Mouse (Mus musculus): ENCODE data around the gene Cdh16.
"Not testable (repeated sequence)": the region's sequence is repeated elsewhere in the genome, so short reads cannot be mapped to it uniquely, and the experiment has no call there.

Gene Cdh16

DNA sequence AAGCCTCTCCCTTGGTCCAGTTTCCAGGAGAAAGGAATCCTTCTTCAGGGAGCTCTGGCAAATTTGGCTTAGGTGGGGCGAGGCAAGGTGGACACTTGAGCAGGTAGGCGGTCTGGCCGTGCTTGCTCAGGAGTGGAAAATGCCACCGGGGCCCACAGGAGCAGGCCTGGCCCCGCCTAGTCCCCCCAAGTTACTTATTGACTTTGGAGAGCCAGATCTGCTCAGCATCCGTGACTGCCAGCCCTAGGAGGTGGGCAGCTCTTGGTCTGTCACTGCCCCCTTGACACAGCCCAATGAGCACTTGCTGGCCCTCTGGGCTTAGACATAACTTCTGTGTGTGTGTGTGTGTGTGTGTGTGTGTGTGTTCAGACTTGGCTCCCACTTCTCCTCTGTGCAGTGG lies at the start of gene Cdh16:
TSS of gene Cdh16 (minus strand) at position 236 of the 400 bp plus-strand sequence.
- DNase-seq (ENCODE audit: low spot score): no peak

DNA sequence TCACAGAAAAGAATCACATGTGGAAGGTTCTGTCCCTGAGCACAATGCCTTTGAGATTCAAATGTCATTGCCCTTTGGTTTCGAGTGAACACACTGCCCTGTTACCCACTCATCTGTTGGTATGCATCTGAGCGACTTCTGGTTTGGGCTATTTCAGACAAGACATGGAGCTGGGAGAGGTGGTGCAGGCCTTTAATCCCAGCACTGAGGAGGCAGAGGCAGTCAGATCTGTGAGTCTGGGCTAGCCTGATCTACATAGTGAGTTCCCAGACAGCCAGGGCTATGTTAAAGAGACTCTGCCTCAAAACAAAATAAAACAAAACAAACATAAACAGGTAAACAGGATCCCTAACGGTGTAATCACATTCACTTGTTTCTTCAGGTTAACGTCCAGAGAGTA lies 31.4 kb upstream of the Cdh16 start:
- no peak for DNase-seq (ENCODE audit: low spot score)

DNA sequence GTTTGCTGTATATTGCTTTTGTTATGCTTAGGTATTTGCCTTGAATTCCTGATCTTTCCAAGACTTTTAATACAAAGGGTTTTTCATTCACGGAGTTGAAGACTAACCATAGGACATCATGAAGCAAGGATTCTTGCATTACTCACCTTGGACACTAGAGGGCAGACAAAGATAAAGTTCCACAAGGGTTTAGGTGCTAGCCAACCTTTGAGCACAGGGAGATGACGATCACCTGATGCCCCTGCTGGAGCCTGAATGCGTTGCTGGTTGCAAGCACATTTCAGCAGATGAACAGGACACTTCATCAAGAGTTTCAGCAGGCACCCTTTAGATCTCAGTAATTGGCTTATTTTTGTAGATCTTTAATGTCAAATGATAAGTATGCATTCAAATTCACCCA lies 30.8 kb upstream of the Cdh16 start:
- no peak for DNase-seq (ENCODE audit: low spot score)

GRCm38 (mm10) chr8:104644187-104644586 lies 20.0 kb upstream of the Cdh16 start:
- not testable (repeated sequence) for DNase-seq (ENCODE audit: low spot score)

- no peak for DNase-seq (ENCODE audit: low spot score)
Measured at GRCm38 (mm10) chr8:104642324-104642654, 18.1 kb upstream of the Cdh16 start.

DNA sequence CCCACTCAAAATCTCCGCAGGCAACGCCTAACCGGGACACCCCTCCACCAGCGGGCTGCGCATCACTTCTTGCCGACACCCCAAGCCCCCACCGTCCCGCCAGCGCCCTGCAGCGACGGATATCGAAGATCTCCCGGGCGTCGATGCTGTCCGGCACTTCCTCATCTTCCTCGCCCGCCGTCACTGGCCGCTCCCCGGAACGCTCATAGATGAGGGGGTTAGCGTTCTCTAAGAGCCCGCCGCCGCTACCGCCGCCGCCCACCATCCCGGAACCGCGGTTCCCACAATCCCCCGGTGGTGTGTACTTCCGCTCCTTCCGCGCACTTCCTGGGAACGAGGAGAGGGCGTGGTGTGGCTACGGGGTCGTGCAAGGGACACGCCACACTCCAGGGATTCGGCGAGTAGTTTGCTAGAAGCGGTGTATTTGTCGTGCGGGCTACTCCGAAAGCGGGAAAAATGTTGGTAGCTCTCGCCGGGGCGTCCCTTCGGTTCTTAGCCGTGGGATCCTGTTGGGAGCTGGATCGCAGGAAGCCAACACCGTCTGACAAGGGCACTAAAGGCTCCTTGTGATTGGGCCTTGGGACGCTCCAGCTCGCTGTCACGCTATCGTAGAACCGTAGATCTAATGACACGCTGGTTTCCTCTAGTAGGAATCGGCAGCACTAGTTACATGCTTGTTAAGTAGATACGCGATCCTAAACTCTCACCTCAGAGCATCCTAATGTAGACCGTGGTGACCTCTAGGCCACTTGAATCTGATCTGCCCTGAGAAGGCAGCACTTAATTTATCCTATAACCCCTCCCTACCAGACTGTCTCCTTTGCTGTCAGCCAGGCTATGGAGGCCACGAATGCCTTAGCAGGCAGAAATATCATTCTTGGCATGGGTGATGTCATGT lies 17.5 kb upstream of the Cdh16 start, which contains the start of gene Ciao2b:
TSS of gene Ciao2b (minus strand) at position 540 of the 898 bp plus-strand sequence.
- DNase-seq (ENCODE audit: low spot score): peak; percentile 74

- DNase-seq (ENCODE audit: low spot score): no peak
Measured at GRCm38 (mm10) chr8:104640831-104641370, 16.7 kb upstream of the Cdh16 start.

- no peak for DNase-seq (ENCODE audit: low spot score)
Measured at GRCm38 (mm10) chr8:104640241-104640640, 16.0 kb upstream of the Cdh16 start.

DNA sequence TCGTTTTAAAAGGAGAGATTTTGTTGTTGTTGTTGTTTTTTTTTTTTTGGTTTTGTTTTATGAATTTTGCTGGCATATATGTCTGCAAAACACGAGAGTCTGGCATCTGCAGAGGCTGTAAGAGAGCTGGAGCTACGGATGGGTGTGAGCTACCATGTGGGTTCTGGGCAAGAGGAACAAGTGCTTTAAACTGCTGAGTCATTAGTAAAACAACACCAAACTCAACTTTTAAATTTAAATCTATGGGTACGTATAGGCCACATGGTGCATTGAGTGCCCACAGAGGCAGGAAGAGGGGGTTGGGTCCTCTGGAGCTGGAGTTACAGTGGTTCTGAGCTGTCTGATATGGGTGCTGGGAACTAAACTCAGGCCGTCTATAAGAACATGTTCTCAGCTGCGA lies 13.8 kb upstream of the Cdh16 start:
- DNase-seq (ENCODE audit: low spot score): no peak

DNA sequence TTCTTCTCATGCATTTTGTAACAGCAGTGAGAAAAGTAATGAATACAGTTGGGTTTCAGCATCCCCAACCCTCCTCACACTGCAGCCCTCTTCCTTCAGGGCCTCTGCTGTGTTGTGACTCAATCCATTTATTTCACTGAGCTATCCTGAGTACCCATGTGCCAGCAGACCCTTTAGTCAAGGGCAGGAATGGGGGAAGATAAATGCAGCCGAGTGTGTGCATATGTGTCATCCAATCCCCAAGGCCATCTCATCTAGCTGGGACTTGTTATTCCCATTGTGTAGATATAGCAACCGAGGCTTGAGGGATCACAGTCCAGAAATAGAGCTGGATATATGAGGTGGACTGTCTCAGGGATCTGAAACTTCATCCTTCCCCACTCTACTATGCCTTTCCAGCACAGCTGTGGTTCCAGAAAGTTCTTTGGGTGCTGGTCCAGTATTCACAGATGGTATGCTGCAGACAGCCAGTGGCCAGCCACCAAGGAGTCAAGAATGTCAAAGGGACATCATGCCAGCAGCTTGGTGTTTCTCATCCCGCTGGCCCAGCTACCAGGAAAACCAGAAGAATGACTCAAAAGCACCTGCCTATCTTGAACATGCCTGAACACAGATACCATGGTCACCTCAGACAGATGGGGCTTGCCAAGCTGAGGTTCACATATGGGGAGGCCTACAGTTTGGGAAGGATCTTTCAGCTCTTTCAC lies 11.0 kb upstream of the Cdh16 start:
- DNase-seq (ENCODE audit: low spot score): no peak

GRCm38 (mm10) chr8:104633156-104633744 lies 9.1 kb upstream of the Cdh16 start:
- no peak for DNase-seq (ENCODE audit: low spot score)

DNA sequence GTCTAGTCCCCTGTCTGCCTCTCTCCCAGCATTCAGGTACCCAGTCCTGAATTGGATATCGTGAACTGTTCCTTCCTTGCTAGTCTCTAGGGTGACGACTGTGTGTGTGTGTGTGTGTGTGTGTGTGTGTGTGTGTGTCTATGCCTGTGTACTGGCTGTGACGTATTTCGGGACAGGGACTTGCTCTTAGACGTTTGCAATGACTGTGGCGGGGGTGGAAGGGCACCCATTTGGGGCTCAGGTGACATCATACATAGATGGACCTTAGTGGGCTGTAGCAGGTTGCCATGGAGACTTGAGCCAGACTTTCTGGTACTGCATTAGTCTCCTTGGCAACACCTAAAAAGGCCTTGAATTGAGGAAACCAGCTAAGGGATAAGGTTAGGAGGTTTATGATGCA lies 8.3 kb upstream of the Cdh16 start:
- no peak for DNase-seq (ENCODE audit: low spot score)

- no peak for DNase-seq (ENCODE audit: low spot score)
Measured at GRCm38 (mm10) chr8:104631975-104632374, 7.8 kb upstream of the Cdh16 start.

DNA sequence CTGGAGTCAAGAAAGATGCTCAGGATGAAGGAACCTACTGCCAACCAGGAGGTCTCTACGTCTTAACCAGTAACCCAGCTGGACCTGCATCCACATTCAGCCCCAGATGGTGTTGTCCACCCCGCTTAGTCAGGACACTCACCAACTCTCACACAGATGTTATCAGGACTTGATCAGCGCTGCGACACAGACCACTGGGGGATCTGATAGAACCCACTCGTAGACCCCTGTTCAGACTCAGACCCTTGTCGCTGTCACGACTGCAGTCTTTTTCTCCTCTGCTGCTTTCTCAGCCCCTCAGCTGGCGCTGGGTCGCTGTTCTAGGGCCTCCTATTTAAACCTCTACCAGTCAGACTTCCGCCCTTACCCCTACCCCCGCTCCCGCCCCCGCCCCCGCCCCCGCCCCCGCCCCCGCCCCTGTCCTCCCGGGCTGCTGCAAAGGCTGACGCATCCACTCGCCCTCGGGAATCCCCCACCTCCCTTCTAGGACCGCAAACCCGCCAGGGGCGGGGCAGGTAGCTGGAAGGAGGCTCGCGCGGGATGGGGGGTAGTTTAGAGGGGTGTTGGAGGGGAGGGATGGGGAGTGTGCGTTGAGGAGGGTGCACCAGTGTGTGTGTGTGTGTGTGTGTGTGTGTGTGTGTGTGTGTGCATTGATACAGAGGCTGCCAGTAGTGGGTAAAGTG lies 6.9 kb upstream of the Cdh16 start, which contains the start of gene Rrad:
TSS of gene Rrad (minus strand) at position 347 of the 683 bp plus-strand sequence.
- DNase-seq (ENCODE audit: low spot score): no peak

DNA sequence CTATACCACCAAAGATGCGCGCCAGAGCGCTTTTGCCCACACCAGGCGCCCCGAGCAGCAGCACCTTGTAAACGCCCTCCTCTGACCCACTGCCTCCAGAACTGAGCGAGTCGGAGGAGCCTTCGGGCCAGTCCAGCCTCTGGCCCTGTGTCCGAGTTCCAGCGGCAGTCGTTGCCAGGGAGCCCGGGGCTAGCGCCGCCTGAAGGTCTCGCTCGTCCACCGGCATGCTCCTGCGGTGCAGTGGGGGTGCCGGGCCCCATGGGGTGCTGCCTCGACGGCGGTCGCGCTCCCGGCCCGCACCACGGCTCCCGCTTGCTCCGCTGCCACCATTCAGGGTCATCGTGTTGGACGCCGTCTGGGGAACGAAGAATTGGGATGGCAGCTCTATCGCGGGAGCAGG lies 6.4 kb upstream of the Cdh16 start:
- no peak for DNase-seq (ENCODE audit: low spot score)

GRCm38 (mm10) chr8:104630111-104630479 lies 5.9 kb upstream of the Cdh16 start:
- DNase-seq (ENCODE audit: low spot score): no peak

DNA sequence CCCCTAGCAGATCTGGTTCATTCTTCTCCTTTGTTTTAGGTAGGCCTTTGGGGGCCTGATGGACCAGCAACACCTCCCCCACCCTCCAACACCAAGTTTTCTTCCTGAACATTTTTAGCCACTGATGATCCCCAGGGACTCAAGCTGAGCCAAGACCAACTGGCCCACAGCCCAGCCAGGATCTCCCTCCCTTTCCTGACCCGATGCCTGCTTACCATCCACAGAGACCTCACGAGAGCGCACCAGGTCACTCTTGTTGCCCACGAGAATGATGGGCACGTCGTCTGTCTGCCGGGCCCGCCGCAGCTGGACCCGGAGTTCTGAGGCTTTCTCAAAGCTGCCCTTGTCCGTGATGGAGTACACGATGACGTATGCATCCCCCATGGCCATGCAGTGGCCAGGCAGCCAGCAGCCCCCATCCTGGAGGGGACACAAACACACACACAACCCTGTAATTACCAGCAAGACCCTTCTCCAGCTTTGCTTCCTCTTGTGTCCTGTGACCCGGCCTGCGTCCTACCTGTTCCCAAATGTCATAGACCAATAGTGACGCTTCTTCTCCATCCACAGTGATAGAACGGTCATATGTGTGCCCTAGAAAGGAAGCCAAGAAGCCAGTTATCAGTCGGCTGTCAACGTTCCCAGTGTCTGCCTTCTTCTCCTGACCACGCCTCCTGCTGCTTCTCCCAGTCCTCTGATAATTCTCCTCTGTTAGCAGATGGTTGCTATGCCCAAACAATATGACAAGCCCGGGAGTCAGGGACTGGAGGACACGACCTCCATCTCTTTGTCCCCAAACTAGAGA lies 5.3 kb upstream of the Cdh16 start:
- no peak for DNase-seq (ENCODE audit: low spot score)

DNA sequence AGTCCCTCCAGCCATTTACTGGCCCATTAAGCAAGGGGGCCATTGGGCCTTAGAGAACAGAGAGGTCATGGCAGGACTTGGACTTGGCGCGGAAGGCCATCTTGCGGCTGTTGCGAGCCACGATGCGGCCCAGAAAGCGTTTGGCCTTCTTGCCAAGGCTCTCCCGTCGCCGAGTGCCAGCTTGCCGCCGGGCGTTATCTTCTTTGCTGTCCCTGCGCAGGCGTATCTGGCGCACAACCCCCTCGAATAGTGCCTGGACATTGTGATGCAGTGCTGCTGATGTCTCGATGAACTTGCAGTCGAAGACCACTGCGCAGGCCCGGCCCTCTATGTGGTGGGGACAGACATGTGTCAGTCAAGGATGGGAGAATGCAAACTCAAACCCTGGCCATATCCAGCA lies 4.2 kb upstream of the Cdh16 start:
- DNase-seq (ENCODE audit: low spot score): no peak

- no peak for DNase-seq (ENCODE audit: low spot score)
Measured at GRCm38 (mm10) chr8:104627065-104627740, 3.0 kb upstream of the Cdh16 start.

DNA sequence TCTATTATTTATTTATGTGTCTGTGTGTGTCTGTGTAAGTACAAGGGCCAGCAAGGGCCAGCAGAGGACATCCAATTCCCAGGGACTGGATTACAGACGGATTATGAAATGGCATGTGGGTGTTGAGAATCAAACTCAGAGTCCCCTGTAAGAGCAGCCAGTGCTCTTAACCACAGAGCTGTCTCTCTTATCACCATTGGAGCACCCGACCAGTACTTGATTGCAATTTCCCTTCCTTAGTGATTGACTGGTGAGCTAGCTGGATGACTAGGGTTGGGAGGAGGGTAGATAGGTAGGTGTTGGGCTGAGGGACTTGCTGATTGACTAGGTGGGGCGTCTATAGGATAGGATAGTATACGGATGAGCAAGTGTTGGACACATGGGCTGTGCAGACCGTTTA lies 3.4 kb downstream of the Cdh16 start:
- no peak for DNase-seq (ENCODE audit: low spot score)

DNA sequence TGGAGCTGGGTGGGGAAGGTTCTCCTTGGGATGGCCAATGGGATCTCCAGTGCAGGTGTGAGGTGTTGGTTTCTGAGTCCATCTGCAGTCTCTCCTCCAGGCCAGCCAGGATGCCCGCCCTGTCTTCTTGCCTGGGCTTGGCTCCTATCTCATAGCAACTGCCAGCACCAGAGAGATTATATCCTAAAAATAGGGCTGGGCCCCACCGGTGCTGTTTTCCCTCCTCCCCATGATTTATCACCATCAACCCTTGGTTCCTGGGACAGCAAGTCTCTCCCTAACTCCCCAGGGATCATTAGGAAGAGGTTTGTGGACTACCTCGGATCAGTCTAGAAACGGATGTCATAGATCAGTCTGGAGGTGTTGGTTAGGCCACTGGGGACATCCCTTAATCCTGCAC lies 11.1 kb downstream of the Cdh16 start:
- DNase-seq (ENCODE audit: low spot score): no peak
